Mouse (Mus musculus): Measurements from ENCODE around the gene Clcnkb.

- no peak for TF ChIP-seq EP300 (IDR thresholded peaks at IDR 0.05; ENCODE audit: low read depth)
- no peak for TF ChIP-seq CTCF (IDR thresholded peaks at IDR 0.05; ENCODE audit: low read depth)
Observed at GRCm38 (mm10) chr4:141458236-141458635, 42.4 kb upstream of the Clcnkb start.

Measured in heart, postnatal 0 days (tissue).